Mouse (Mus musculus): ENCODE measurements around the gene Itpr1. TPM values are rescaled to one million over a fixed set of nuclear protein-coding genes. Genes with fewer than 3 reads are reported as not detected.

Itpr1 gene
- polyA plus RNA-seq, 1 experiment from 2014 or later, result 11.4 TPM

DNA sequence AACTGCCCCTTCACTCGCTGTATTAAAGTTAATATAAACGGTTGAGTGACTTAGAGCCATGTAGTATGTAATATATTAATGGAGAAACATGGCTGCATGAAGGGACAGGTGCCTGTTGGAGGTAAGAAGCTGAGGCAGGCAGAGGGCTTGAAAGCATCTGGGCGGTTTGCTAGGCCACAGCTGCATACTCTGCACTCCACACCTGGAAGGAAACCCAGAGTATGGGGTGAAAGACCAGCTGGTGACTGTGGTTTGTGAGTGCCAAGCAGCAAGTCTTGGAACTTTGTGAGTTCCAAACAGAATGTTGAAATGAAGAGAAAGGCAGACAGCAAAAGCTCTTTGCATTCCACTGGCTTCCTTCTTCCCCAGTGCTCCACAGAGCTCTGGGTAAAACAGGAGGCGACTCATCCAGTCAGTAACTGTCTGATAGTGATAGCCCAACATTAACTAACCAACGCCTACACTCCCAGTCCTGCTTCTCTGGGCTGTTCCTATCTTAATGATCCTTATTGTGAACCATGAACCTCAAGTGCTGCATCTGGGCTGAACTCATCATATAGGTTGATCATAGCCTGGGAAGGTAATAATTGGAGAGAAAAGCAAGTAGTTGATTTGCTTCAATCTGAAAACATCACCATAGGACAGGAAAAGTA, 5.9 kb upstream of the Itpr1 start:
- no peaks in the 10 kb centered on the region for H3K9me3 ChIP-seq (replicated peaks; ENCODE audit: control insufficient read depth, low read length)
- H3K9ac ChIP-seq (ENCODE audit: low read length), result no peak overlapping the region
- H3K4me1 ChIP-seq (ENCODE audit: control insufficient read depth, insufficient read depth, low read length), result peaks cover 7% of the 10 kb centered on the region; the same call in 1 of the 2 replicates
- H3K27me3 ChIP-seq (ENCODE audit: control insufficient read depth, insufficient read depth, low read length), result no peaks in the 10 kb centered on the region
- no peak overlapping the region for H3K27ac ChIP-seq (ENCODE audit: low read length)
- no peak for ATAC-seq (ENCODE audit: insufficient read depth, low FRiP score)
- no peak overlapping the region for H3K4me2 ChIP-seq (ENCODE audit: low read depth, low read length)
- H3K36me3 ChIP-seq (ENCODE audit: control insufficient read depth, insufficient read depth, low read length), result no peaks in the 10 kb centered on the region
- H3K4me3 ChIP-seq (replicated peaks; ENCODE audit: low read length), result no peak overlapping the region
- WGBS, result 76% methylated on average over 5 of the region's 5 CpGs

DNA sequence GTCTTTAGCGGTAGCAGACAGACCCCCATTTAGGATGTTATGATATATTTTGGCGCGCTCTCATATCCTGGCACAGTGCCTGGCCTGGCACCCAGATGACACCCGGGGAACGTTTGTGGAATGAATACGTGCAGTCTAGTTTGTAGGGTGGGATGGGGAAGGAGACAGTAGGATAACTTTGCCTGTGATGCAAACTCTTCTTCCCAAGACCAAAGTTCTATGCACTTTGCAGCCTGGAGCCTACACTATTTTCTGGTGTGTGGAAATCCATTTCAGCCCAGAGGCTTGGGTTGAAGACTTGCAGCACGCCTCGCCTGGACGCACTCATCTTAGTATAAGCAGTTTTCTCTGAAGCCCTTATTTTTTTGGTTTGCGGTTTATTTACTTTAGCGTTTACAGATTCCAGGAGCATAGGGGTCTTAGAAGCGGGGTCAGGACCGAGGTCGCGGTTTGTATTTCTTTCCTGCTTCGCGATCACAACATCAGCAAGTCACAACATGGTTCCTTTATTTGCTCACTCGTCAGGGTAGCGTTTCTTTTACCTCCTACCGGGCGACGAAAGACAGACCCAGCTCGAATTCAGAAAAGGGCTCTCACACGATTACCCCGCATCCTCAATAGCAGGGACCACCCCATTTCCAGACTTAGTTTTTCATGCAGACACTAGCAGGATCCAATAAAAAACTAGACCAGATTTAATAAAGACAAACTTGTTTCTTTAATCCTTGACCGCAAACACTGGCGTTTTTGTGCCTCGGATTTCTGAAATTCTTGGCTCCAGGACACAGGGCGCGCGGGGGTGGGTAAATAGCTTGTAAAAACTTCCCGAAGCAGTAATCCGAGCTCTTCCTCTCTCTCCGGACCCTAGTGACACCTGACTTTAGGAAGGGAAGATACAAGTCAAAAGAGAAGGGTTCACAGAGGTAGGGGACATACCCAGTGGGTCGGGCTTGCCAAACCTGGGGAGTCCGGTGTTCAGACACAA, 708 bp upstream of the Itpr1 start:
- H3K4me1 ChIP-seq (ENCODE audit: control insufficient read depth, insufficient read depth, low read length), result peaks cover 15% of the 10 kb centered on the region
- peak overlapping the region; percentile 80 for H3K9ac ChIP-seq (ENCODE audit: low read length)
- peak overlapping the region; percentile 85 for H3K4me3 ChIP-seq (replicated peaks; ENCODE audit: low read length)
- H3K27me3 ChIP-seq (ENCODE audit: control insufficient read depth, insufficient read depth, low read length), result no peaks in the 10 kb centered on the region
- peak overlapping the region; percentile 66 for H3K4me2 ChIP-seq (ENCODE audit: low read depth, low read length)
- WGBS, result 4% methylated on average over 36 of the region's 36 CpGs
- no peaks in the 10 kb centered on the region for H3K9me3 ChIP-seq (replicated peaks; ENCODE audit: control insufficient read depth, low read length)
- peak overlapping the region; percentile 74 for H3K27ac ChIP-seq (ENCODE audit: low read length)
- peak; percentile 8; the same call in 1 of the 2 replicates for ATAC-seq (ENCODE audit: insufficient read depth, low FRiP score)
- H3K36me3 ChIP-seq (ENCODE audit: control insufficient read depth, insufficient read depth, low read length), result no peaks in the 10 kb centered on the region

DNA sequence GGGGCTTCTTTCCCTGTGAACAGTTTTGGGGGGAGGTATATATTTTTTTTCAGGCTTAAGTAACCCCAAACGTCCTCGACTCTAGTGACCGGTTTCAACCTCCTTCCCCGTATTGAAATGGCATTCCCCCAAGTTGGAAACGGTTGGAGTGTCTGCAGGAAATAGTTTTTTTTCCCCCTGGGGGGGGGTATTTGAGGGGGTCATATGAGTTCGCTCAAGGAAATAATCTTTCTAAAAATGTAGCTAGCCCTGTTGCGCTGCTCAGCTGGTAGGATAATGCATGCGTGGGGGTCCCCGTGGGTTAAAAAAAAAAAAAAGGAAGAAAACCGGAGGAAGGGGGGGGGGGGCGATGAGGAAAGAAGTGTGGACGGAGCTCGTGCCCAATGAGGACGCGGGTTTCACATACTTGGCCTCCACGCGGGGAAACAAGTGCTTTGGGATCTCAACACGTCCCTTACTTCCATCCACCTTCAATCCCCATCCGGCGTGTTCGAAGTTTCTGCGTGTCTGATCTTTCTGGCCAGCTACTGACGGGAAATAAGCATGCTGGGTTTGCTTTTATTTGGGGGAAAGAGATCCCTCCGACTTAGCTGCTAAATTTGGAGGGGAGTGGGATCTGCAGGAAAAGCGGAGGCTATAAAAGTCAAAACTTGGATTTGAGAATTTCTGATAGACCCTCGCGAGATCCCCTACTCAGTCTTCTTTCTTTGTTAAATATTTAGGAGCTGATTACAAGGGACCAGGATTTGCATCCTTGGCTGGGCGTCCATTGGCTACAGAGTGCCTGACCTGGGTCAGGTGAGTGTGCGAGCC, 791 bp downstream of the Itpr1 start:
- no peak for ATAC-seq (ENCODE audit: insufficient read depth, low FRiP score)
- Histone ChIP-seq H3K4me3 (replicated peaks; ENCODE audit: low read length) (peak overlapping the region; percentile 85), H3K9ac (ENCODE audit: low read length) (peak overlapping the region; percentile 80), H3K27ac (ENCODE audit: low read length) (0 out of 2 replicates have a peak overlapping the region, but pooled peaks have one; percentile 53), H3K9me3 (replicated peaks; ENCODE audit: control insufficient read depth, low read length) (no peaks in the 10 kb centered on the region), H3K4me2 (ENCODE audit: low read depth, low read length) (peak overlapping the region; percentile 87), H3K4me1 (ENCODE audit: control insufficient read depth, insufficient read depth, low read length) (peaks cover 15% of the 10 kb centered on the region), H3K36me3 (ENCODE audit: control insufficient read depth, insufficient read depth, low read length) (no peaks in the 10 kb centered on the region), H3K27me3 (ENCODE audit: control insufficient read depth, insufficient read depth, low read length) (no peaks in the 10 kb centered on the region)
- 2% methylated on average over 29 of the region's 29 CpGs for WGBS

DNA sequence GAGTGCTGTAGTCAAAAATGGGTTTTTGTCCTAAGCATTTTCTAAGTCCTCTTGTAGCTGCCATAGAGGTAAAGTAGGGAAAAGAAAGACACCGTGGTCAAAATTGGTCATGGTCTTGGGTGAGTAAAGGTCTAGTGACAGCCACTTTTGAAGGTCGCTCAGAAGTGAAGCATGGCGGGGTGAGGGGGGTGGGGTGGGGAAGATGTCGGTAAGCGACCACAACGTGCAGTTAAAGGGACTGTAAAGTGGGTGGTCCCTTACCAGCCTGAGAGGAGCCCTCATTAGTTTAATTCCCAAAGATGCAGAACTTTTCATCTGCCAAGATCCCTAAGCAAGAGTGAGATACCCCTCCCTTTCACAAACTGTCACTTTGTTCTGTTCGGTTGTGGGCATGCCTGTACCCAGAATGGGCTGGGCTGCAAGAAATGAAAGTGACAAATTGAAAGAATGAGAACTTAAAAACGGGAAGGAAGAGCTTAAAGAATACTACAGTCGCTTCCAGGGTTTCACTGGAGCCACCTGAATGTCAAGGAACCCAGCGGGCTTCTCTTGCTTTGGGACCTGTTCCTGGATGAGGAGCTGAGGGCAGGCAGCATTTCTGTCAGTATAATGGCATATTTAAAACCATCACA, 1.5 kb downstream of the Itpr1 start:
- ATAC-seq (ENCODE audit: insufficient read depth, low FRiP score), result no peak
- Histone ChIP-seq H3K27ac (ENCODE audit: low read length) (no peak overlapping the region), H3K4me1 (ENCODE audit: control insufficient read depth, insufficient read depth, low read length) (peaks cover 15% of the 10 kb centered on the region), H3K4me2 (ENCODE audit: low read depth, low read length) (peak overlapping the region; percentile 87), H3K27me3 (ENCODE audit: control insufficient read depth, insufficient read depth, low read length) (no peaks in the 10 kb centered on the region), H3K9ac (ENCODE audit: low read length) (peak overlapping the region; percentile 80), H3K9me3 (replicated peaks; ENCODE audit: control insufficient read depth, low read length) (no peaks in the 10 kb centered on the region), H3K36me3 (ENCODE audit: control insufficient read depth, insufficient read depth, low read length) (no peaks in the 10 kb centered on the region), H3K4me3 (replicated peaks; ENCODE audit: low read length) (peak overlapping the region; percentile 85)
- WGBS, result 16% methylated on average over 10 of the region's 10 CpGs

DNA sequence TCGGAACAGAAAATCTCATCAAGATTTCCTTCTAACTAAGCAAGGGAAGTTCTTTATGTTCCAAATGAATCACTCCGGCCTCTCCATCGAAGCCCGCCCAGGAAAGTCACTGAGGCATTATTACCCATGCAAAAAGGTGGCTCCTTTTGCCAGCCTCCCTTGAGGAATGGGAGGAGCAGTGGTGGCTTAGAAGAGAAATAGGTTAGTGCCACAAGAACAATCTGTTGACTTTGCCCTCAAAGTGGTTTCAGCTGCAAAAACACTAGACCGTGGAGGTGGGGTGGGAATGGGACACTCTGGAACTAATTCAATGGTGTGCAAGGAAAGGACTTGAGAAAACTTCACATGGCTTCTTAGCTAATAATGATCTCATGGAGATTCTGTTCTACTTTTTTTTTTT, 3.2 kb downstream of the Itpr1 start:
- Histone ChIP-seq H3K9ac (ENCODE audit: low read length) (no peak overlapping the region), H3K27ac (ENCODE audit: low read length) (no peak overlapping the region), H3K9me3 (replicated peaks; ENCODE audit: control insufficient read depth, low read length) (no peaks in the 10 kb centered on the region), H3K27me3 (ENCODE audit: control insufficient read depth, insufficient read depth, low read length) (no peaks in the 10 kb centered on the region), H3K4me2 (ENCODE audit: low read depth, low read length) (no peak overlapping the region), H3K4me3 (replicated peaks; ENCODE audit: low read length) (no peak overlapping the region), H3K4me1 (ENCODE audit: control insufficient read depth, insufficient read depth, low read length) (peaks cover 15% of the 10 kb centered on the region), H3K36me3 (ENCODE audit: control insufficient read depth, insufficient read depth, low read length) (no peaks in the 10 kb centered on the region)
- WGBS, result 80% methylated on average over 5 of the region's 5 CpGs
- ATAC-seq (ENCODE audit: insufficient read depth, low FRiP score), result no peak

DNA sequence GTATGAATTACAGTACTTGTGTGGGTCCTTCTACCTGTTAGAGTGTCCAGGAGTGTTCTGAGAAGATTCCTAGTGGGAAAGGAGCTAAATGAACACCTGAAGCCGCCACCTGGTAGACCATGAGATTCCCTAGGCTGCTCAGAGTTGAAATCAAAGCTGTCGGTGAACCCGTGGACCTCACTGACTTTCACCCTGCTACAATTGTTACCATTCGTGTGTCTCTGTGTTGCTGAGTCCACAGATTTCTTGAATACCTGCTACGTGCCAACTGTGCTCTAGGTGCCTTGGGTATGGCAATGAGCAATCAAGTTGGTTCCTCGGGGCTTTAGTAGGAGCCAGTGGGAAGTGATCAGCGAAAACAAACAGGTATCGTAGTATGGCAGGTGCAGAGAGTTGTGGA, 3.9 kb downstream of the Itpr1 start:
- no peaks in the 10 kb centered on the region for H3K36me3 ChIP-seq (ENCODE audit: control insufficient read depth, insufficient read depth, low read length)
- no peaks in the 10 kb centered on the region for H3K27me3 ChIP-seq (ENCODE audit: control insufficient read depth, insufficient read depth, low read length)
- no peaks in the 10 kb centered on the region for H3K9me3 ChIP-seq (replicated peaks; ENCODE audit: control insufficient read depth, low read length)
- no peak for ATAC-seq (ENCODE audit: insufficient read depth, low FRiP score)
- H3K9ac ChIP-seq (ENCODE audit: low read length), result no peak overlapping the region
- WGBS, result 90% methylated on average over 8 of the region's 8 CpGs
- H3K4me1 ChIP-seq (ENCODE audit: control insufficient read depth, insufficient read depth, low read length), result peaks cover 9% of the 10 kb centered on the region
- H3K4me3 ChIP-seq (replicated peaks; ENCODE audit: low read length), result no peak overlapping the region
- no peak overlapping the region for H3K27ac ChIP-seq (ENCODE audit: low read length)
- no peak overlapping the region for H3K4me2 ChIP-seq (ENCODE audit: low read depth, low read length)

DNA sequence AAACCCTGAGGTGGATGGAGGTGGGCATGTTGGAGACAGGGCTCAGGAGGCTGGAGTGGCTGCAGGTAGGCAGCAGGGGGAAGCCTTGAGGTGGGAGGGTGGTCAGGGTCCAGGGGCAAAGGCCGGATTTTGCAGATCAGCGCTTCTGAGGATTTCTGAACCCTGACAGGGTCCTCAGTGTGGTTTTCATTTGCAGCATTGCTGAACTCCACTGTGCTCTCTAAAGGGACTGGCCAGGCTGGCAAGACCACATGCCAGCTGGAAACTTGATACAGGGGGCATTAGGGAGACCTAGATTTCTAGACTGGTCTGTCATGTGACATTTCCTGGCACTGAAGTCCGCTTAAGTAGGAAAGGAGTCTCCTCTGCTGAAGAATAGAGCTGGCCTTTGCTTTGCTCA, 5.1 kb downstream of the Itpr1 start:
- Histone ChIP-seq H3K36me3 (ENCODE audit: control insufficient read depth, insufficient read depth, low read length) (no peaks in the 10 kb centered on the region), H3K9me3 (replicated peaks; ENCODE audit: control insufficient read depth, low read length) (no peaks in the 10 kb centered on the region), H3K9ac (ENCODE audit: low read length) (no peak overlapping the region), H3K4me2 (ENCODE audit: low read depth, low read length) (no peak overlapping the region), H3K4me3 (replicated peaks; ENCODE audit: low read length) (no peak overlapping the region), H3K4me1 (ENCODE audit: control insufficient read depth, insufficient read depth, low read length) (peaks cover 8% of the 10 kb centered on the region), H3K27ac (ENCODE audit: low read length) (no peak overlapping the region), H3K27me3 (ENCODE audit: control insufficient read depth, insufficient read depth, low read length) (no peaks in the 10 kb centered on the region)
- no peak for ATAC-seq (ENCODE audit: insufficient read depth, low FRiP score)
- WGBS, result 85% methylated on average over 3 of the region's 3 CpGs

DNA sequence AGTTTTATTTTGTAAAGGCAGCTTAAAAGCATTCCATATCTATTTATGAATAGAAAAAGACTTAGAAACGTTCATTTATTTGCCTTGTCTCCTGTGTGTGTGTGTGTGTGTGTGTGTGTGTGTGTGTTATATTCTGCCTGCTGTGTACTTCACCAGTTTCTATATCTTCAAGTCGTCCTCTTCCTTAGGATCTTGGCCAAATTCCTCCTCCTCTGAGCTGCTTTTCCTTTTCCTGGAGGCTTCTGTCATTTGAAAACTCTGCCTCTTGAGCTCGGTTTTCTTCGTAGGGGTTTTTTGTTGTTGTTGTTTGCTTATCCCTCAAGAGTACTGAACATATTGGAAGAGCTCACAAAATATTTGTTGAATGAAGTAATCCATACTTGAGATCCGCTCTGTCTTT, 9.5 kb downstream of the Itpr1 start:
- WGBS, result 50% methylated on average over 5 of the region's 5 CpGs
- peaks cover 2% of the 10 kb centered on the region; the same call in 1 of the 2 replicates for H3K4me1 ChIP-seq (ENCODE audit: control insufficient read depth, insufficient read depth, low read length)
- no peaks in the 10 kb centered on the region for H3K36me3 ChIP-seq (ENCODE audit: control insufficient read depth, insufficient read depth, low read length)
- H3K9ac ChIP-seq (ENCODE audit: low read length), result no peak overlapping the region
- no peak overlapping the region for H3K27ac ChIP-seq (ENCODE audit: low read length)
- no peaks in the 10 kb centered on the region for H3K9me3 ChIP-seq (replicated peaks; ENCODE audit: control insufficient read depth, low read length)
- ATAC-seq (ENCODE audit: insufficient read depth, low FRiP score), result no peak
- no peak overlapping the region for H3K4me2 ChIP-seq (ENCODE audit: low read depth, low read length)
- no peaks in the 10 kb centered on the region for H3K27me3 ChIP-seq (ENCODE audit: control insufficient read depth, insufficient read depth, low read length)
- no peak overlapping the region for H3K4me3 ChIP-seq (replicated peaks; ENCODE audit: low read length)

All from stomach, embryonic 16.5 days (tissue).